Mouse (Mus musculus): ENCODE measurements around the gene Gm30083. TPM values are rescaled to one million over a fixed set of nuclear protein-coding genes. Genes with fewer than 3 reads are reported as not detected.

The Gm30083 gene
- polyA plus RNA-seq, 1 experiment from 2014 or later, result not detected

GRCm38 (mm10) chr14:33993521-33994289, 21.3 kb downstream of the Gm30083 start:
- Histone ChIP-seq H3K9ac (ENCODE audit: low read depth, low read length) (no peak overlapping the region), H3K4me2 (ENCODE audit: low read length) (no peak overlapping the region), H3K27me3 (ENCODE audit: insufficient read depth, low read length) (no peaks in the 10 kb centered on the region), H3K9me3 (replicated peaks; ENCODE audit: low read length) (no peaks in the 10 kb centered on the region), H3K36me3 (ENCODE audit: insufficient read depth, low read length) (no peaks in the 10 kb centered on the region), H3K4me3 (replicated peaks; ENCODE audit: low read depth, low read length) (no peak overlapping the region), H3K27ac (no peak overlapping the region), H3K4me1 (replicated peaks; ENCODE audit: insufficient read depth, low read length) (no peaks in the 10 kb centered on the region)
- DNase-seq (ENCODE audit: low spot score), result no peak
- WGBS, result 87% methylated on average over 6 of the region's 6 CpGs
- no peak for ATAC-seq (replicated peaks; ENCODE audit: low FRiP score, low read depth)
- TF ChIP-seq CTCF (IDR thresholded peaks at IDR 0.05; ENCODE audit: low read depth), result no peak

- Histone ChIP-seq H3K27me3 (ENCODE audit: insufficient read depth, low read length) (no peaks in the 10 kb centered on the region), H3K36me3 (ENCODE audit: insufficient read depth, low read length) (no peaks in the 10 kb centered on the region), H3K9ac (ENCODE audit: low read depth, low read length) (no peak overlapping the region), H3K4me2 (ENCODE audit: low read length) (no peak overlapping the region), H3K9me3 (replicated peaks; ENCODE audit: low read length) (no peaks in the 10 kb centered on the region), H3K4me1 (replicated peaks; ENCODE audit: insufficient read depth, low read length) (no peaks in the 10 kb centered on the region), H3K27ac (no peak overlapping the region), H3K4me3 (replicated peaks; ENCODE audit: low read depth, low read length) (no peak overlapping the region)
- TF ChIP-seq CTCF (IDR thresholded peaks at IDR 0.05; ENCODE audit: low read depth), result no peak
- DNase-seq (ENCODE audit: low spot score) (no peak), ATAC-seq (replicated peaks; ENCODE audit: low FRiP score, low read depth) (no peak)
- WGBS, result 83% methylated on average over 9 of the region's 9 CpGs
Measured at GRCm38 (mm10) chr14:33993051-33993450, 21.9 kb downstream of the Gm30083 start.

GRCm38 (mm10) chr14:33991971-33992370, 23.0 kb downstream of the Gm30083 start:
- Histone ChIP-seq H3K4me1 (replicated peaks; ENCODE audit: insufficient read depth, low read length) (no peaks in the 10 kb centered on the region), H3K4me3 (replicated peaks; ENCODE audit: low read depth, low read length) (no peak overlapping the region), H3K4me2 (ENCODE audit: low read length) (no peak overlapping the region), H3K27me3 (ENCODE audit: insufficient read depth, low read length) (no peaks in the 10 kb centered on the region), H3K9me3 (replicated peaks; ENCODE audit: low read length) (no peaks in the 10 kb centered on the region), H3K36me3 (ENCODE audit: insufficient read depth, low read length) (no peaks in the 10 kb centered on the region), H3K27ac (no peak overlapping the region), H3K9ac (ENCODE audit: low read depth, low read length) (no peak overlapping the region)
- ATAC-seq (replicated peaks; ENCODE audit: low FRiP score, low read depth) (no peak), DNase-seq (ENCODE audit: low spot score) (no peak)
- no peak for TF ChIP-seq CTCF (IDR thresholded peaks at IDR 0.05; ENCODE audit: low read depth)
- WGBS, result 71% methylated on average over 4 of the region's 4 CpGs

DNA sequence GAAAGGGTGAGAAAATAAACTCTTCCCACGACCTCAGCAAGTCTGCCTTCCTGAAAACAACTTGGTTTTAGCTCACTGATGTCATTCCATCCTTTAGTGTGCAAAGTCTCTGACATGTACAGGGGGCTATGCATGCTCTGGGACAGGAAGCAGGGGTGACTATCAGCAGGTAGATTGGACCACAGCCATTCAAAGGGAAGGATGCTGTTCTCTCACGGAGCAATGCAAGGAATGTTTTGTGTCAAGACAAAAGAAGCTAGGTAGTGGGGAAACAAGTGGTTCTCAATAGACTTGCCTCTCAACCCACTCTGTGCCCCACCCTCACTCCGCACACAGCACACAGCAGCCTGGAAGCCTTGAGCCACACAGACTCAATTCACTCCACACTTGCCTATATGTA, 25.8 kb downstream of the Gm30083 start:
- Histone ChIP-seq H3K4me2 (ENCODE audit: low read length) (no peak overlapping the region), H3K9me3 (replicated peaks; ENCODE audit: low read length) (no peaks in the 10 kb centered on the region), H3K4me1 (replicated peaks; ENCODE audit: insufficient read depth, low read length) (no peaks in the 10 kb centered on the region), H3K27ac (no peak overlapping the region), H3K36me3 (ENCODE audit: insufficient read depth, low read length) (no peaks in the 10 kb centered on the region), H3K27me3 (ENCODE audit: insufficient read depth, low read length) (no peaks in the 10 kb centered on the region), H3K9ac (ENCODE audit: low read depth, low read length) (no peak overlapping the region), H3K4me3 (replicated peaks; ENCODE audit: low read depth, low read length) (no peak overlapping the region)
- ATAC-seq (replicated peaks; ENCODE audit: low FRiP score, low read depth) (no peak), DNase-seq (ENCODE audit: low spot score) (no peak)
- WGBS, result 65% methylated on average over 3 of the region's 3 CpGs
- no peak for TF ChIP-seq CTCF (IDR thresholded peaks at IDR 0.05; ENCODE audit: low read depth)

DNA sequence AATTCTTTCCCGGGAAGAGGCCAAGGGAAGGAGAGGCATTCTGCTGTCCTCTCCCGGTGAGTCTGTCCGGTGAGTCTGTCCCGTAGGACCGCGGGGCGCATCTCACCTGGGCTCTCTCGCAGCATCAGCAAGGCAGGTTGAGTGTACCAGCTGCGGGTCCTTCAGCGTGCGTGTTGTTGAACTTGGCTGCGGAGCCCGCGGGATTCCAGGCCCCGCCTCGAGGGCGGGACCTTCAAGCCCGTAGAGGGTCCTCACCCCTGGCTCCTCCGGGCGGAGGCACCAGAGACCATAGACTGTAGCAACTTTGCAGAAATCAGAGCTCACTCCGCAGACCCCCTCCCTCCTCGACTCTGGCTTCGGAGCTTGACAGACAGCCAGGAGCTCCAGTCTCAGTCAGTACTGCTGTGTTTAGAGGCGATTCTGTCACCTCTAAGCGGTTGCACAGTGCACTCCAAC, 36.4 kb downstream of the Gm30083 start, which contains the start of gene Zfp488:
Gene Zfp488 (minus strand): TSS at position 161 of the 456 bp plus-strand sequence.
- Histone ChIP-seq H3K4me1 (replicated peaks; ENCODE audit: insufficient read depth, low read length) (0 out of 2 replicates have a peak, but pooled peaks cover 5% of the 10 kb centered on the region), H3K27ac (no peak within 1 kb of the TSS), H3K4me3 (replicated peaks; ENCODE audit: low read depth, low read length) (peak within 1 kb of the TSS; percentile 26), H3K9me3 (replicated peaks; ENCODE audit: low read length) (no peaks in the 10 kb centered on the region), H3K9ac (ENCODE audit: low read depth, low read length) (0 out of 2 replicates have a peak within 1 kb of the TSS, but pooled peaks have one; percentile 18), H3K36me3 (ENCODE audit: insufficient read depth, low read length) (no peaks in the 10 kb centered on the region), H3K4me2 (ENCODE audit: low read length) (peak within 1 kb of the TSS; percentile 65), H3K27me3 (ENCODE audit: insufficient read depth, low read length) (no peaks in the 10 kb centered on the region)
- WGBS, result 3% methylated on average over 25 of the region's 25 CpGs
- ATAC-seq (replicated peaks; ENCODE audit: low FRiP score, low read depth), result no peak
- TF ChIP-seq CTCF (IDR thresholded peaks at IDR 0.05; ENCODE audit: low read depth), result no peak
- peak; percentile 18 for DNase-seq (ENCODE audit: low spot score)

DNA sequence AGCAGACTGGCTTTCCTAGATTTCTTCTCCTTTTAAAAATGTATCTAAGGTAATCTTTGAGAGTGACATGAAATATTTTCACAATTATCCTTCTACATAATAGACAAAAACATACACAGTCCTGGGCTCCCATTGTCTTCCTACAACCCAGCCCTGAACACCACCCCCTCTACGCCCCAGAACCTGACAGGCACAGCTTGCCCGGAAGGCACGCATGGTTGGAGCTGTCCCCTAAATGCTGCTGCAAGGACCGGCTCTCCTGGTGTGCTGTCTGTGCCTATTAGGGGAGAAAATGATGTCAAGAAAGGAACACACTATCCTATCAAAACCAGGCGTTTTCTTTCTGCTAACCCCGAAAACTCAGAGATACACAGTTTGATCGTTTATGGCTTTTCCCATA, 37.2 kb downstream of the Gm30083 start:
- no peak for DNase-seq (ENCODE audit: low spot score)
- H3K4me1 ChIP-seq (replicated peaks; ENCODE audit: insufficient read depth, low read length), result 0 out of 2 replicates have a peak, but pooled peaks cover 5% of the 10 kb centered on the region

More for the DNA sequence above, 37.2 kb downstream of the Gm30083 start:
- Histone ChIP-seq H3K36me3 (ENCODE audit: insufficient read depth, low read length) (no peaks in the 10 kb centered on the region), H3K4me2 (ENCODE audit: low read length) (no peak overlapping the region), H3K9me3 (replicated peaks; ENCODE audit: low read length) (no peaks in the 10 kb centered on the region), H3K27me3 (ENCODE audit: insufficient read depth, low read length) (no peaks in the 10 kb centered on the region), H3K4me3 (replicated peaks; ENCODE audit: low read depth, low read length) (no peak overlapping the region), H3K9ac (ENCODE audit: low read depth, low read length) (no peak overlapping the region), H3K27ac (no peak overlapping the region)
- 31% methylated on average over 7 of the region's 7 CpGs for WGBS
- no peak for TF ChIP-seq CTCF (IDR thresholded peaks at IDR 0.05; ENCODE audit: low read depth)
- no peak for ATAC-seq (replicated peaks; ENCODE audit: low FRiP score, low read depth)

Measured in kidney, postnatal 0 days (tissue).